Mouse (Mus musculus) forebrain, postnatal 0 days (tissue): ENCODE data around the gene Mrgprb1. TPM values are rescaled to one million over a fixed set of nuclear protein-coding genes. Genes with fewer than 3 reads are reported as not detected.
"Not testable (repeated sequence)": the region's sequence is repeated elsewhere in the genome, so short reads cannot be mapped to it uniquely, and the experiment has no call there.

Experiments used
- ATAC-seq: fragments of 200-750 bp; cut with Nextera tagmentation; 2 replicates; pipeline ENCODE4 v1.8.0; 2017; ENCODE audit warnings: mild to moderate bottlenecking, moderate library complexity
- DNase-seq: peaks from one replicate; pipeline ENCODE4 v3.0.0-alpha.2; 2015
- H3K27ac ChIP-seq: fragments of 300-500 bp; sonication (generic); 2 replicates; pipeline ENCODE4 v1.5.1; 2014; ENCODE audit warnings: low read depth, mild to moderate bottlenecking, antibody characterized with exemption, low read length, moderate library complexity, mixed read lengths
- H3K27me3 ChIP-seq: fragments of 300-500 bp; sonication (generic); 2 replicates; pipeline ENCODE4 v1.6.1; 2014; ENCODE audit warnings: mild to moderate bottlenecking, low read length, mixed read lengths; ENCODE audit not compliant: insufficient read depth
- H3K36me3 ChIP-seq: fragments of 300-500 bp; sonication (generic); 2 replicates; pipeline ENCODE4 v1.6.1; 2014; ENCODE audit warnings: mild to moderate bottlenecking, moderate library complexity; ENCODE audit not compliant: insufficient read depth
- H3K4me1 ChIP-seq: fragments of 300-500 bp; sonication (generic); 2 replicates; pipeline ENCODE4 v1.6.1; 2014; ENCODE audit warnings: antibody characterized with exemption; ENCODE audit not compliant: insufficient read depth
- H3K4me2 ChIP-seq: fragments of 300-500 bp; sonication (generic); 2 replicates; pipeline ENCODE4 v1.6.1; 2014; ENCODE audit warnings: low read depth, mild to moderate bottlenecking, moderate library complexity
- H3K4me3 ChIP-seq: fragments of 300-500 bp; sonication (generic); 2 replicates; pipeline ENCODE4 v1.5.1; 2014; ENCODE audit warnings: low read depth, low read length, mixed read lengths
- H3K9ac ChIP-seq: fragments of 300-500 bp; sonication (generic); 2 replicates; pipeline ENCODE4 v1.6.1; 2014; ENCODE audit warnings: mild to moderate bottlenecking
- H3K9me3 ChIP-seq: fragments of 300-500 bp; sonication (generic); 2 replicates; pipeline ENCODE4 v1.6.1; 2016; ENCODE audit warnings: low read length
- CTCF ChIP-seq: sonication (generic); IDR thresholded peaks from 2 replicates; pipeline ENCODE4 v1.5.1; 2016; ENCODE audit warnings: antibody characterized with exemption, control low read depth, low read depth
- WGBS: fragments of 180-500 bp; shearing (Covaris S2); extraction: QIAGEN DNeasy Blood & Tissue Kit; methylation state at CpG from one replicate; pipeline ENCODE4 v1.1.7; 2014; 5-methylcytosine and 5-hydroxymethylcytosine counted together
- polyA plus RNA-seq: library from polyadenylated mRNA; unstranded; fragments of >200 nt; fragmentation: Nextera tagmentation; extraction: Ambion mirVana; gene quantifications from 2 replicates; pipeline ENCODE4 v1.2.1, GENCODE M21; 2015
- total RNA-seq: library from RNA; depleted of rRNA; stranded (reverse); fragments of >200 nt; gene quantifications from 2 replicates; pipeline ENCODE4 v1.2.3, GENCODE M21; 2014; rRNA removed

Gene Mrgprb1
- total RNA-seq (0.08 TPM in 1 of 2 replicates, not detected in the other), polyA plus RNA-seq (0.28 TPM in 1 of 2 replicates, not detected in the other)

- Histone ChIP-seq H3K36me3 (no peaks in the 10 kb centered on the region), H3K9me3 (peaks cover 4% of the 10 kb centered on the region; the same call in 1 of the 2 replicates), H3K9ac (no peak within 1 kb of the TSS), H3K4me2 (no peak within 1 kb of the TSS), H3K4me3 (no peak within 1 kb of the TSS), H3K27me3 (no peaks in the 10 kb centered on the region), H3K4me1 (no peaks in the 10 kb centered on the region), H3K27ac (no peak within 1 kb of the TSS)
- TF ChIP-seq CTCF: no peak
- WGBS: 89% methylated on average over 3 of the region's 3 CpGs
- ATAC-seq (no peak), DNase-seq (no peak)
Observed at GRCm38 (mm10) chr7:48456242-48456641, at the start of gene Mrgprb1. Mrgprb1 (minus strand) TSS chr7:48456342.

DNA sequence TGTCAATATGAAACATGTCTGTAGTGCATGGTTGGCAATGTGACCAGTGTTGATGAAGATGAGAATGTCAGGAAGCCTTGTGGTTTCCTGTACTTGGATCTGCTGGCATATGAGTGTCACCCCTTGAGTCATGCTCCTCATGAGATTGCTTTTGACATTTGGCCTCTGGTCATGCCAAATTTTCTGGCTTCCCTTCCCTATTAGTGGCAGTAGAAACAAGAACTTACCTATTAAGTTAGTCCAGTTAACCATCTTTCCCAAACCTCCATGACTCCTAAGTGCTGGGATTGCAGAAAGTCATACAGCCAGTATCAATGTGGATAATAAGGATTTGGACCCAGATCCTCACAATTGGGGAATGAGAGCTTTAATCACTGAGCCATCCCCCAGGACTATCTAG, 43.1 kb upstream of the Mrgprb1 start, which contains the start of gene Mrgprx2:
Mrgprx2 (minus strand) TSS at position 101 of the 400 bp plus-strand sequence.
- no peaks in the 10 kb centered on the region for H3K4me1 ChIP-seq
- no peak for DNase-seq
- no peak within 1 kb of the TSS for H3K27ac ChIP-seq
- no peak for TF ChIP-seq CTCF
- H3K4me3 ChIP-seq: no peak within 1 kb of the TSS
- no peaks in the 10 kb centered on the region for H3K36me3 ChIP-seq
- H3K27me3 ChIP-seq: no peaks in the 10 kb centered on the region
- 0 out of 2 replicates have a peak, but pooled peaks cover 10% of the 10 kb centered on the region for H3K9me3 ChIP-seq
- no peak for ATAC-seq
- H3K9ac ChIP-seq: no peak within 1 kb of the TSS
- no peak within 1 kb of the TSS for H3K4me2 ChIP-seq

GRCm38 (mm10) chr7:48436581-48436980, 19.6 kb downstream of the Mrgprb1 start:
- no peak overlapping the region for H3K4me2 ChIP-seq
- no peak for ATAC-seq

GRCm38 (mm10) chr7:48435936-48436335, 20.2 kb downstream of the Mrgprb1 start:
- H3K9me3 ChIP-seq, H3K27me3 ChIP-seq, H3K4me3 ChIP-seq, DNase-seq, H3K4me2 ChIP-seq, ATAC-seq, H3K36me3 ChIP-seq, H3K9ac ChIP-seq, H3K27ac ChIP-seq, H3K4me1 ChIP-seq: not testable (repeated sequence)
- WGBS: 86% methylated on average over 3 of the region's 3 CpGs

More at GRCm38 (mm10) chr7:48436581-48436980, 19.6 kb downstream of the Mrgprb1 start:
- H3K9ac ChIP-seq: no peak overlapping the region
- DNase-seq: no peak
- H3K27me3 ChIP-seq: no peaks in the 10 kb centered on the region
- H3K9me3 ChIP-seq: peaks cover 11% of the 10 kb centered on the region; the same call in 1 of the 2 replicates
- no peak for TF ChIP-seq CTCF
- H3K36me3 ChIP-seq: no peaks in the 10 kb centered on the region
- no peaks in the 10 kb centered on the region for H3K4me1 ChIP-seq
- H3K27ac ChIP-seq: no peak overlapping the region
- no peak overlapping the region for H3K4me3 ChIP-seq
- WGBS: 48% methylated on average over 3 of the region's 3 CpGs

Other genes starting within 250 kb of the Mrgprb1 start
- gene Mrgprb8, start 67.8 kb downstream of the Mrgprb1 start, total RNA-seq: not detected in 2 replicates
- not detected in 2 replicates for gene Mrgprb8, start 67.8 kb downstream of the Mrgprb1 start, polyA plus RNA-seq
- gene Mrgprx2, start 43.0 kb upstream of the Mrgprb1 start, total RNA-seq: 0.08 TPM in 1 of 2 replicates, not detected in the other
- gene Mrgprx2, start 43.0 kb upstream of the Mrgprb1 start, polyA plus RNA-seq: not detected in 2 replicates
- gene Mrgprb2, start 101.7 kb upstream of the Mrgprb1 start, total RNA-seq: 0.08 TPM in 1 of 2 replicates, not detected in the other
- gene Mrgprb2, start 101.7 kb upstream of the Mrgprb1 start, polyA plus RNA-seq: 0.09 TPM in 1 of 2 replicates, not detected in the other
- not detected in 2 replicates for gene Mrgprb3, start 187.5 kb upstream of the Mrgprb1 start, total RNA-seq
- gene Mrgprb3, start 187.5 kb upstream of the Mrgprb1 start, polyA plus RNA-seq: not detected in 2 replicates